In the genomic region with DNA sequence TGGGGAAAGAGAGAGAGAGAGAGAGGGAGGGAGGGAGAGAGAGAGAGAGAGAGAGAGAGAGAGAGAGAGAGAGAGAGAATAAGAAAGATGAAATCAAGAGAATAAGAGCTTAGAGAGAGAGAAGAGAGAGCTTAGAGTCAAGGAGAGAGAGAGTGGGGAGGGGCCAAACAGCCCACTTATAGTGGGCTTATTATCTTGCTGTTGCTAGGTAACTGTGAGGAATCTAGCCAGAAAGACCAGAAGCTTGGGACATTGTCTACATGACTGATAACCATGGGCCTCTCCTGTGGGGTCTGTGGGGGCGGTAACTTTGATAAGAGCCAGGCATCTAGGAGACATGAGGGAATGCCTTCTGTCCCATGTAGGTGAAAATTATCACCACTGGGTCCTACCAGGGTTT, we compare ENCODE assay signal across 19 mouse cellular contexts. TPM values are rescaled to one million over a fixed set of nuclear protein-coding genes. Genes with fewer than 3 reads are reported as not detected.
"Had no signal": no experiment of that assay in that cellular context is flagged by ENCODE, and none has a peak within 500 bp of the region (broad histone marks: within the 10 kb centered on the region; RNA-seq: fewer than 3 reads in every experiment).

No protein-coding gene starts in this region.

RNA-seq across cellular contexts. Expression of a gene that starts 9.6 kb away (rescaled TPM):
- polyA plus RNA-seq: frontal cortex, adult 2 months; heart, embryonic 11.5 days; heart, embryonic 13.5 days; heart, embryonic 15.5 days; heart, postnatal 0 days; hindbrain, embryonic 11.5 days; hindbrain, embryonic 13.5 days; hindbrain, embryonic 15.5 days; hindbrain, postnatal 0 days; intestine, embryonic 14.5 days; intestine, embryonic 16.5 days; kidney, adult 2 months; kidney, embryonic 15.5 days; kidney, postnatal 0 days; large intestine, adult 2 months; limb, embryonic 11.5 days; limb, embryonic 13.5 days; limb, embryonic 15.5 days; liver, postnatal 0 days had no signal

RNA-seq across cellular contexts. Expression of a gene that starts 15.2 kb away (rescaled TPM):
- polyA plus RNA-seq: frontal cortex, adult 2 months; heart, embryonic 11.5 days; heart, embryonic 13.5 days; heart, embryonic 15.5 days; heart, postnatal 0 days; hindbrain, embryonic 11.5 days; hindbrain, embryonic 13.5 days; hindbrain, embryonic 15.5 days; hindbrain, postnatal 0 days; intestine, embryonic 14.5 days; intestine, embryonic 16.5 days; kidney, adult 2 months; kidney, embryonic 15.5 days; kidney, postnatal 0 days; large intestine, adult 2 months; limb, embryonic 11.5 days; limb, embryonic 13.5 days; limb, embryonic 15.5 days; liver, postnatal 0 days had no signal
